Mouse (Mus musculus): ENCODE measurements around the gene Gm10974.

- no peak for TF ChIP-seq POLR2A (IDR thresholded peaks at IDR 0.05; ENCODE audit: low read depth, low read length)
- TF ChIP-seq CTCF (conservative IDR thresholded peaks at IDR 0.05; ENCODE audit: insufficient read depth, insufficient read length, low read depth, low read length) = no peak
Observed at GRCm38 (mm10) chr7:66343307-66343706, 22.4 kb upstream of the Gm10974 start.
